Mouse (Mus musculus): ENCODE measurements around the gene Slc25a11. TPM values are rescaled to one million over a fixed set of nuclear protein-coding genes. Genes with fewer than 3 reads are reported as not detected.

The Slc25a11 gene
- total and polyA plus RNA-seq, 2 experiments = 109 to 118 TPM

DNA sequence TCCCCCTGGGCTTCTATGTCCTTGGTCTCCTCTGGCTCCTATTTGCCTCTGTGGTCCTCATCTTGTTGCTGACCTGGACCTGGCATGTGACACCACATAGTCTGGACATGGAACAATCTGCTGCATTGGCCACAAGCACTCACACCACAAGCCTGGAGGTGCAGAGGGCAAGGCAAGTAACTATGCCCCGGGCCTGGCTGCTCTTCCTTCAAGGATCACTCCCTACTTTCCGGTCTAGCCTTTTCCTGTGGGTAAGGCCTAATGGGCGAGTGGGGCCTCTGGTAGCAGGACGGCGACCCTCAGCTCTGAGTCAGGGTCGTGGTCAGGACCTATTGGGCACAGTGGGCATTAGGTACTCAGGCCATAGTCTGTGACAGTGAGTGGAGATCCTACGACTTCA, 6.0 kb downstream of the Slc25a11 start:
- Histone ChIP-seq H3K27ac (replicated peaks; ENCODE audit: insufficient read depth, low read depth, low read length) (no peak overlapping the region), H3K79me2 (ENCODE audit: control insufficient read depth, insufficient read depth, low read length) (no peaks in the 10 kb centered on the region; the same call in 1 of the 2 replicates), H3K4me3 (ENCODE audit: insufficient read depth, low read depth, low read length) (no peak overlapping the region), H3K27me3 (ENCODE audit: control insufficient read depth, insufficient read depth, low read length) (no peaks in the 10 kb centered on the region), H3K4me1 (ENCODE audit: control insufficient read depth, insufficient read depth, low read length) (peaks cover 6% of the 10 kb centered on the region), H3K36me3 (ENCODE audit: control insufficient read depth, insufficient read depth, low read length) (peaks cover 2% of the 10 kb centered on the region; the same call in 1 of the 2 replicates), H3K9ac (ENCODE audit: low read depth, low read length) (no peak overlapping the region)
- no peak for TF ChIP-seq POLR2A (IDR thresholded peaks at IDR 0.05; ENCODE audit: extremely low read depth, insufficient read depth, low read length)
- TF ChIP-seq CTCF (IDR thresholded peaks at IDR 0.05; ENCODE audit: low read depth, low read length) = no peak
- no peak for DNase-seq (ENCODE audit: extremely low read depth, low read depth, low spot score)
- WGBS = 71% methylated on average over 7 of the region's 7 CpGs

DNA sequence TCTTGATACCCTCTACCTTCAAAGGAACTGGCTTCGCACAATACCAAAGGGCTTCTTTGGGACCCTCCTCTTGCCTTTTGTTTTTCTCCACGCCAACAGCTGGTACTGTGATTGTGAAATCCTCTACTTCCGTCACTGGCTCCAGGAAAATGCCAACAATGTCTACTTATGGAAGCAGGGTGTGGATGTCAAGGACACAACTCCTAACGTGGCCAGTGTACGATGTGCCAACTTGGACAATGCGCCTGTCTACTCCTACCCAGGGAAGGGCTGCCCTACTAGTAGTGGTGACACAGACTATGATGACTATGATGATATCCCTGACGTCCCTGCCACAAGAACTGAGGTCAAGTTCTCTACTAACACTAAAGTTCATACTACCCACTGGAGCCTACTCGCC, 7.3 kb downstream of the Slc25a11 start:
- Histone ChIP-seq H3K4me3 (ENCODE audit: insufficient read depth, low read depth, low read length) (no peak overlapping the region), H3K79me2 (ENCODE audit: control insufficient read depth, insufficient read depth, low read length) (no peaks in the 10 kb centered on the region), H3K27me3 (ENCODE audit: control insufficient read depth, insufficient read depth, low read length) (no peaks in the 10 kb centered on the region), H3K4me1 (ENCODE audit: control insufficient read depth, insufficient read depth, low read length) (no peaks in the 10 kb centered on the region; the same call in 1 of the 2 replicates), H3K27ac (replicated peaks; ENCODE audit: insufficient read depth, low read depth, low read length) (no peak overlapping the region), H3K9ac (ENCODE audit: low read depth, low read length) (no peak overlapping the region), H3K36me3 (ENCODE audit: control insufficient read depth, insufficient read depth, low read length) (peaks cover 2% of the 10 kb centered on the region; the same call in 1 of the 2 replicates)
- TF ChIP-seq CTCF (IDR thresholded peaks at IDR 0.05; ENCODE audit: low read depth, low read length) (no peak), POLR2A (IDR thresholded peaks at IDR 0.05; ENCODE audit: extremely low read depth, insufficient read depth, low read length) (no peak)
- WGBS = 59% methylated on average over 8 of the region's 8 CpGs
- DNase-seq (ENCODE audit: extremely low read depth, low read depth, low spot score) = no peak

DNA sequence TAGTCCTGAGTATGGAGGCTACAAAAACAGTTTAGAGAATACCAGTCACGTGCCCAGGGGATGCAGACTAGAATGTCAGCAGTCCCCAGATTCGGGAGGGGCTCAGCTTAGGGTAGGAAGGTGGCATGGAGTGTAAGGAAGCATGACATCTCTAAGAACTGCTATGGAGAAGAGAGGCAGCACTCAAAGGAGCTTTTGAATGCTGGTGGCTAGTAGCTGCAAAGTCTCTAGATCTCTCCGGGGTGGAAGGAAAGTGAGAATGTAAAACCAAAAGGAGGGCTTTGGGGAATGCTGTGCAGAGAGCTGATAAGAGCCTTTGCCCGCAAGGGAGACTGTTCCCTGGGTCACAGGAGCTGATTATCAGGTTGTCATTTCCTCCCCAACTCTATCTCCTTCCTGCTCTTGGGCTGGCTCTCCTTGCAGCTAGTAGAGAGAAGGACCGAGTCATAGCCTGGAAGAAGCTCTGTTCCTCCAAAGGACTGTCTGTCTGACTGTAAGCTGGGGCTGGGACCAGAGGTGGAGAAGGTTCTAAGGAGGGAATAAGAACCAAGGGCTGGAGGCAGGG, 8.5 kb downstream of the Slc25a11 start, which contains the start of gene Gp1ba:
Gp1ba (plus strand) TSS at position 409 of the 565 bp plus-strand sequence.
- Histone ChIP-seq H3K4me1 (ENCODE audit: control insufficient read depth, insufficient read depth, low read length) (no peaks in the 10 kb centered on the region; the same call in 1 of the 2 replicates), H3K27ac (replicated peaks; ENCODE audit: insufficient read depth, low read depth, low read length) (no peak within 1 kb of the TSS; the same call in 1 of the 2 replicates), H3K9ac (ENCODE audit: low read depth, low read length) (no peak within 1 kb of the TSS), H3K27me3 (ENCODE audit: control insufficient read depth, insufficient read depth, low read length) (no peaks in the 10 kb centered on the region), H3K36me3 (ENCODE audit: control insufficient read depth, insufficient read depth, low read length) (no peaks in the 10 kb centered on the region), H3K79me2 (ENCODE audit: control insufficient read depth, insufficient read depth, low read length) (no peaks in the 10 kb centered on the region), H3K4me3 (ENCODE audit: insufficient read depth, low read depth, low read length) (no peak within 1 kb of the TSS)
- 39% methylated on average over 5 of the region's 5 CpGs for WGBS
- no peak for DNase-seq (ENCODE audit: extremely low read depth, low read depth, low spot score)
- TF ChIP-seq POLR2A (IDR thresholded peaks at IDR 0.05; ENCODE audit: extremely low read depth, insufficient read depth, low read length) (no peak), CTCF (IDR thresholded peaks at IDR 0.05; ENCODE audit: low read depth, low read length) (no peak)

DNA sequence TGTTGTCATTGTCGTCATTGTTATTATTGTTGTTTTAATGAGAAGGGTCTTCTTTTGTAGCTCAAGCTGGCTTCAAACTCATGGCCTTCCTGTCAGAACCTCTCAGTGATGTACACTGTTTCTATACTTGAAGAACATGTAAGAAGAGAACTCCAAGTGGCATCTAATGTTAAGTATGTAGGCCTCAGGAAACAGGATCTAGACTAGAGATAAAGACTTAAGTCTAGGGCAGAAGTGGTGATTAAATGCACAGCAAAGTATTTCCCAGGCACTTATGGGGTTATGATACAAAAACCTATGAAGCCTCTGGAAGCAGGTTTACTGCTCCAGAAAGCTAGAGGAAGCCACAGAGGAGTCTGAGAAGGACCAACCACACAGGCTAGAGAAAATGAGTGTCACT, 9.0 kb downstream of the Slc25a11 start:
- TF ChIP-seq POLR2A (IDR thresholded peaks at IDR 0.05; ENCODE audit: extremely low read depth, insufficient read depth, low read length) (no peak), CTCF (IDR thresholded peaks at IDR 0.05; ENCODE audit: low read depth, low read length) (no peak)
- Histone ChIP-seq H3K27me3 (ENCODE audit: control insufficient read depth, insufficient read depth, low read length) (no peaks in the 10 kb centered on the region), H3K36me3 (ENCODE audit: control insufficient read depth, insufficient read depth, low read length) (no peaks in the 10 kb centered on the region), H3K4me3 (ENCODE audit: insufficient read depth, low read depth, low read length) (no peak overlapping the region), H3K27ac (replicated peaks; ENCODE audit: insufficient read depth, low read depth, low read length) (no peak overlapping the region; the same call in 1 of the 2 replicates), H3K4me1 (ENCODE audit: control insufficient read depth, insufficient read depth, low read length) (no peaks in the 10 kb centered on the region; the same call in 1 of the 2 replicates), H3K9ac (ENCODE audit: low read depth, low read length) (no peak overlapping the region), H3K79me2 (ENCODE audit: control insufficient read depth, insufficient read depth, low read length) (no peaks in the 10 kb centered on the region)
- 85% methylated on average over 1 of the region's 1 CpGs for WGBS
- DNase-seq (ENCODE audit: extremely low read depth, low read depth, low spot score) = no peak

DNA sequence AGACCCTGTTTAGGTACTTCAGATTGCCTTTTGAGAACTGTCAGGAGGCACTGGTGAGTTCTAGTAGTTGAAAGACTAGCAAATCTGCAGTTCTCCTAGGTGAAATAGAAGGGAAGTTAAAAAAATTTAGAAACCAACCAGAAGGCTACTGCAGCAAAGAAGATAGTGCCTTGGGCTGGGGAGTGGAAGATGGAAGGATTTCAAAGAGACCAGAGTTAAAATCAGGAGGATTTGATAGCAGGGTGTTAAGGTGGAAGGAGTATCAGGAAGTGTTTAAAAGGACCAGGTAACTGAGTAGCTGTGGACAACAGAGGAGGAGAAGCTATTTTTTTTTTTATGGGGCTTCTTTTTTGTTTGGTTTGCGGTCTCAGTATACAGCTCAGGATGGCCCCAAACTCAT, 9.5 kb downstream of the Slc25a11 start:
- Histone ChIP-seq H3K27me3 (ENCODE audit: control insufficient read depth, insufficient read depth, low read length) (no peaks in the 10 kb centered on the region), H3K36me3 (ENCODE audit: control insufficient read depth, insufficient read depth, low read length) (no peaks in the 10 kb centered on the region), H3K27ac (replicated peaks; ENCODE audit: insufficient read depth, low read depth, low read length) (no peak overlapping the region), H3K9ac (ENCODE audit: low read depth, low read length) (no peak overlapping the region), H3K4me3 (ENCODE audit: insufficient read depth, low read depth, low read length) (no peak overlapping the region), H3K4me1 (ENCODE audit: control insufficient read depth, insufficient read depth, low read length) (no peaks in the 10 kb centered on the region; the same call in 1 of the 2 replicates), H3K79me2 (ENCODE audit: control insufficient read depth, insufficient read depth, low read length) (no peaks in the 10 kb centered on the region)
- DNase-seq (ENCODE audit: extremely low read depth, low read depth, low spot score) = no peak
- TF ChIP-seq CTCF (IDR thresholded peaks at IDR 0.05; ENCODE audit: low read depth, low read length) (no peak), POLR2A (IDR thresholded peaks at IDR 0.05; ENCODE audit: extremely low read depth, insufficient read depth, low read length) (no peak)
- WGBS = 96% methylated on average over 1 of the region's 1 CpGs

DNA sequence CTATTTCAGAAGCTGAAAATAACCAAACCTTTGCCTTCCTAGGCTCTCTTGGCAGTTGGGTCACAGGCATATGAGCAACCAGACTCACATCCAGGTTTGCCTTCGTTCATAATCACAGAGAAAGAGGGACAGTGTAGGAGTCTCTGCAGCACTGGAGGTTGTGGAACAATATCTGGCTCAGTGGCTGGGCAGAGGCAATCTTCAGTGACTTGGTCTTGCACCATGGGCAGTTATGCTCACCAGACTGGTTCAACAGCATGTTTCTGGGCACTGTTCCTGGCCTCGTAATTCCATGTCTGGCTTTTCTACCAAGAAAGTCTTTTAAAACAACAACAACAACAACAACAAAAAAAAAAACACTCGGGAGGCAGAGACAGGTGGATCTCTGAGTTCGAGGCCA, 11.7 kb downstream of the Slc25a11 start:
- H3K36me3 ChIP-seq (ENCODE audit: control insufficient read depth, insufficient read depth, low read length) = no peaks in the 10 kb centered on the region
- H3K27ac ChIP-seq (replicated peaks; ENCODE audit: insufficient read depth, low read depth, low read length) = no peak overlapping the region
- H3K4me3 ChIP-seq (ENCODE audit: insufficient read depth, low read depth, low read length) = no peak overlapping the region
- H3K9ac ChIP-seq (ENCODE audit: low read depth, low read length) = no peak overlapping the region
- 94% methylated on average over 4 of the region's 4 CpGs for WGBS
- H3K4me1 ChIP-seq (ENCODE audit: control insufficient read depth, insufficient read depth, low read length) = peaks cover 3% of the 10 kb centered on the region; the same call in 1 of the 2 replicates
- H3K79me2 ChIP-seq (ENCODE audit: control insufficient read depth, insufficient read depth, low read length) = no peaks in the 10 kb centered on the region
- TF ChIP-seq CTCF (IDR thresholded peaks at IDR 0.05; ENCODE audit: low read depth, low read length) (no peak), POLR2A (IDR thresholded peaks at IDR 0.05; ENCODE audit: extremely low read depth, insufficient read depth, low read length) (no peak)
- no peak for DNase-seq (ENCODE audit: extremely low read depth, low read depth, low spot score)
- no peaks in the 10 kb centered on the region for H3K27me3 ChIP-seq (ENCODE audit: control insufficient read depth, insufficient read depth, low read length)
